Mouse (Mus musculus) granulocyte monocyte progenitor cell, adult 5-6 weeks (primary cell): Measurements from ENCODE around the gene Khsrp. TPM values are rescaled to one million over a fixed set of nuclear protein-coding genes. Genes with fewer than 3 reads are reported as not detected.
A peak's percentile ranks its signal among the peaks of the same experiment; 100 is the strongest.

Source experiments
- ATAC-seq: replicated peaks from 2 replicates; pipeline ENCODE4 v1.8.0; 2016; ENCODE audit warnings: mild to moderate bottlenecking, moderate TSS enrichment, inconsistent platforms; ENCODE audit not compliant: poor library complexity, severe bottlenecking
- total RNA-seq, 2 experiments: library from RNA; stranded (forward) in 1 of 2; stranded (reverse) in 1 of 2; fragments of 200-712, 200-1000 nt in 1 of 2; fragments of >200 nt in 1 of 2; fragmentation: Nextera tagmentation in 1 of 2; gene quantifications; 2 replicates each; pipeline ENCODE4 v1.2.3; 2014 to 2017

Khsrp gene
- total RNA-seq (2014; fragmentation: Nextera tagmentation) (96.6 and 149 TPM in 2 replicates), total RNA-seq (2017) (68.9 and 84.0 TPM in 2 replicates)

DNA sequence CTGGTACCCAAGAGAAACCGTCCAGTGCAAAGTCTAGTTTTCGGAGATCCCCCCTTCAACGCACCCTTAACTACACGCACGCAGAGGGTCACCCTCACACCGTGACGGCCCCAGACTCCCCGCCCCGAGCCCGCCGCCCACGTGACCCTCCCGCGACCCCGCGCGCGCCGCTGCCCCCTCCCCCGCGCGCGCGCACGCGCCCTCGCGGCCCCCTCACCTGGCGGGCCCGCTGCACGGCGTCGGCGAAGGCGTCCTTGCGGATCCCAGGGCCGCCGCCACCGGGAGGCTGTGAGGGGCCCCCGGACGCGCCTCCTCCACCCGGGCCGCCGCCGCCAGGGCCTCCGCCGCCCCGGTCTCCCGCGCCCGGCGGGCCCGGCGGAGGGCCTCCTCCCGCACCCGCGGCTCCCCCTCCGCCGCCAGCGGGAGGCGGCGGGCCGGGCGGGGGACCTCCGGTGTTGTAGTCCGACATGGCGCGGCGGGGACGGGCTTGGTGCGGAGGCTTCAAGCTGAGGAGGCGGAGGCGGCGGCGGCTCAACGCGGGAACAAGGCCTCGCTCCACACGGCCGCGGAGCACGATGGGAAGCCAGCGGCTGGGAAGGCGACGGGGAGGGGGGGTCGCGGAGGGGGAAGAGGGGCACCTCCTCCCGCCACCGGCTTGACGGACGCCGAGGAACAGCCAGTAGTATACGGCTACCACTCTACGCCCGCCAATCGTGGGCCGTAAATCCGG is at the start of gene Khsrp:
TSS of gene Khsrp (minus strand) at position 592 of the 730 bp plus-strand sequence.
- ATAC-seq: no peak

DNA sequence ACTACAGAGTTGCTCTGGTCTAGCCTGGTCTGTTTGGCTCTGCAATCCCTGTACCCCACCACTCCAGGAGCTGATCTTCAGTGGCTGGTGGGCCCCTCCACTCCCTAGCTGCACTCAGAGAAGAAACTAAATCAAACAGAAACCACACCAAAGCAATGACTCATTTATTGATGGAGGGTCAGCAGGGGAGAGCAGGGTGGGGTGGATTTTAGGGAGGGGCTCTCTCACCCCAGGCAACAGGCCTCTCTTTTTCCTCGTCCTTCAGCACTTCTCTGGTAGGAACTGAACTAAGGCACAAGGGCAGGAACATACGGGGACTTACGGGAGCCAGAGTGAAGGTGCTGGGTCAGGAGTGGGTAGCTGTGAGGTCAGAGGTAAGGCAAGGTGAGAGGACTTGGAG is 48.6 kb upstream of the Khsrp start:
- ATAC-seq: no peak

GRCm38 (mm10) chr17:57078336-57078735 is 47.0 kb upstream of the Khsrp start, which contains the start of gene Dennd1c:
TSS of gene Dennd1c (minus strand) at chr17:57078514.
- ATAC-seq: peak; percentile 94

- no peak for ATAC-seq
Measured at GRCm38 (mm10) chr17:57076916-57077315, 45.6 kb upstream of the Khsrp start.

DNA sequence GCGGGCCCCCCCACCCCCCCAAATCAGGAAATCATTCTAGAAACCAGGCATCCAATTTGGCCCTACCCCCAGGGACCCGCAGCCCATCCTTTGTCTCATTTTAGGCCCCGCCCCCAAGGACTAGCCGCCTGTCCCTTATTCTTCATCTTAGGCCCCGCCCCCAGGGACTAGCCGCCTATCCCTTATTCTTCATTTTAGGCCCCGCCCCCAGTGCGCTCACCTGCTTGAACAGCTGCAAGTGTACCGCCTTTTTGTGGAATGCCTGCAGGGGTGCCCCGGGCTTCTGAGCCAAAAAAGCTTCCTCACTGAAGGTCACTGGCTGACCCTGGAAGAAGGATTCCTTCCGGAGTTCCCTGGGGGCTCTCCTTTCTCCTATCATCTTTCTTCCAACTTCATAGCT is 39.4 kb upstream of the Khsrp start:
- no peak for ATAC-seq

DNA sequence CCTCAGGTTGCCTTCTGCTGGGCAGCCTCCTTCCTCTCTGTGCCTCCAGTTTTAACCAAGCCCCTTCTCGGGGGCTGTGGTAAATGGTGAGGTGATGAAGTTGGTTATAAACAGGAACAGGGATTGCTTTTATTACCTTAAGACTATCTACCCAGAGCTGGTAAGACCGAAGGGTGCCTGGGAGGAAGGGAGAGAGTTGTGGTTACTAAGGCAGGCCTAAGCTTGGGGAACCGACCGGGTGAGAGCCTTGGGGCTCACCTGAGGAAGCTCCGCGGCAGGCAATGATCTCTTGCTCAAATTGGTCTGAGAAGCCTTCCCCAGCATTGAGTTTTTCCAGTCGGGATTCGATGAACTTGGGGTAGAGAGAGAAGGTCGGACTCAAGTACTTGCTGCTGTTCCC is 39.0 kb upstream of the Khsrp start:
- no peak for ATAC-seq

- no peak for ATAC-seq
Measured at GRCm38 (mm10) chr17:57066908-57067307, 35.6 kb upstream of the Khsrp start.

- no peak for ATAC-seq
Measured at GRCm38 (mm10) chr17:57063031-57063430, 31.7 kb upstream of the Khsrp start.

- ATAC-seq: no peak
Measured at GRCm38 (mm10) chr17:57062548-57062947, 31.2 kb upstream of the Khsrp start.

- no peak for ATAC-seq
Measured at GRCm38 (mm10) chr17:57062011-57062521, 30.7 kb upstream of the Khsrp start.

GRCm38 (mm10) chr17:57061069-57061468 is 29.7 kb upstream of the Khsrp start:
- ATAC-seq: no peak

DNA sequence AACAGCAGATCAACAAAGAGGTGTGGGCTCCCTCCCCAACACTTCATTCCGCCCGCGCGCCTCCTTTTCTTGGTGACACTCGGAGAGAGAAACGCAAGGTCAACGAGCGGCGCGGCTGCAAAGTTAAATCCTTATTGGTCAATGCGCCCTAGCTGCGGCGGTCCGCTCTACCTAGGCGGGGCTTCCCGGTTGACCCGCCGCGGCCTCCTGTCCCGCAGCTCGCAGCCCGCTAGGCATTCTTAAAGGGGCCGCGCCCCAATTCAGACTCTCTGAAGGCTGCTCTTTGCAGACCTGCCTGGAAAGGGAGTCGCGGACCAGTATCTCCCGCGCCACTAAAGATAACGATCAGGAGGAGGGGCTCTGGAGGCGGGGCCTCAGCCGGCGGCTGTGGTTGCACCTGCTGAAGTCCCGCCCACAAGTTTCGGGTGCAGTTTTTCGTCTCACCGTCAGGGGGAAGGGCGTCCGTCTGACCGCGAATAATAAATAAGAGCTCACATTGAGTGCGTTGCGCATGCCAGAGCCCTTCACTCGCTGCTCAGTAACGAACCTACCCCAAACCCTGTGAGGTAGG is 29.0 kb upstream of the Khsrp start:
- ATAC-seq: peak; percentile 77

DNA sequence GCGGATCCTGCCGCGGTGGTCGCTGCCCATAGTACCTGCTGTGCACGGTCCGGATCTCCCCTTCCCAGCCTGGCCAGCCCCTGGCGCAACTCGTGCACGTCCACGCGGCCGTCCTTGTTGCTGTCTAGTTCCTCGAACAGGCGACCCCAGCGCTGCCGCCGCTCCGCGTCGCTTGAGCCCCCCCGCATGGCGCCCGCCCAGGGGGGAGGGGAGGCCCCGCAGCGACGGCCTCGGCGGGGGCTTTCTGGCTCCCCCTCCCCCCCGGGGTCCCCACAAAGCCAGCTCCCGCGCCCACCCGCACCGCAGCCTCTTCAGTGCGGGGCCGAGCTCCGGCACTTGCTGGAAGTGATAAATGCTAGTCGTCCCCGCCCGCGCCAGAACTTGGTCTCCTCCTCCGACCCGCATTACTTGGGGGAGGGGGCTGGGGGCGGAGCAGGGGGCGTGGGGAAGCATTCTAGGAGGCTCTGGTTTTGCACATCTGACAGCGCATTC is 28.2 kb upstream of the Khsrp start, which contains the start of gene Slc25a23:
TSS of gene Slc25a23 (minus strand) at position 378 of the 492 bp plus-strand sequence.
- ATAC-seq: peak; percentile 13; the same call in 1 of the 2 replicates

- ATAC-seq: no peak
Measured at GRCm38 (mm10) chr17:57058891-57059485, 27.7 kb upstream of the Khsrp start, which contains the start of gene Crb3. TSS of gene Crb3 (plus strand) at chr17:57059105.

- ATAC-seq: no peak
Measured at GRCm38 (mm10) chr17:57056246-57056645, 24.9 kb upstream of the Khsrp start.

DNA sequence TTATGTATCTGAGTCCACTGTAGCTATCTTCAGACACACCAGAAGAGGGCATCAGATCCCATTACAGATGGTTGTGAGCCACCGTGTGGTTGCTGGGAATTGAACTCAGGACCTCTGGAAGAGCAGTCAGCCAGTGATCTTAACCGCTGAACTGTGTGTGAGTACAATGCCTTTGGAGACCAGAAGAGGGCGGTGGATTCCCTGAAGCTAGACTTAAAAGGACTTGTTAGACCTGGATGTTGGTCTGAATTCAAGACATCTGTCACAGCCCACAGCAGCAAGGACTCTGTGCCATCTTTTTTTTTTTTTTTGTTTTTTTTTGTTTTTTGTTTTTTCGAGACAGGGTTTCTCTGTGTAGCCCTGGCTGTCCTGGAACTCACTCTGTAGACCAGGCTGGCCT is 20.4 kb upstream of the Khsrp start:
- ATAC-seq: peak; percentile 63

DNA sequence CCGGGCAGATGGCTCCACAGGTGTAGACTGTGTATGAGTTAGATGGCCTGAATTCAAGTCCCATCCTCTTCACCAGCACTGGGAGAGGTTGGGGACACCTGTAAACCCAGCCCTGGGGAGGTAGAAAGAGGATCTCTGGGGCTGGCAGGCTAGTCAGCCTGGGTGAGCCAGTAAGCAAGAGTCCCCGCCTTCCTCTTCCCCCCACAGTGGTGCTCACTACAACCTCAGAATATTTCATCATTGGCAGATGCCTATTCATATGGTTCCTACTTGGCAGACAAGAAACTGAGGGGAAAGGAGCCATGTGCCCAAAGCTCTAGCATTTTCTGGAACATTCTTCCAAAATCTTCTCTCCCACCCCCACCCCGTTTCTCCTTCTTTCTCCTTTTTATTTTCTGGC is 17.5 kb upstream of the Khsrp start:
- ATAC-seq: peak; percentile 82

DNA sequence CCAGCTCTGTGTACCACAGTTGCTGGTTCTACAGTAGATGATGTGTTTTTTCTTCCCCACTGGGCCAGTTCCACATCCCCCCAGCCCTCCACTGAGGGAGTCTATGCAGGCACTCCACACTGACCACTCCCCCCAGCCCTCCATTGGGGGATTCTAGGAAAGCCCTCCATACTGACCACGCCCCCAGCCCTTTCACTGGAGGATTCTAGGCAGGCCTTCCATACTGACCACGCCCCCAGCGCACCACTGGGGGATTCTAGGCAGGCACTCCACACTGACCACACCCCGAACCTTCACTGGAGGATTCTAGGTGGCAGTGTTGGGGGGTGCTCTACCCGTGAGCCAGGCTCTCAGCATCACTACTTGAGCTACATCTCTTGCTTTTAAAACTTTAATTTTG is 16.1 kb upstream of the Khsrp start:
- peak; percentile 42 for ATAC-seq

DNA sequence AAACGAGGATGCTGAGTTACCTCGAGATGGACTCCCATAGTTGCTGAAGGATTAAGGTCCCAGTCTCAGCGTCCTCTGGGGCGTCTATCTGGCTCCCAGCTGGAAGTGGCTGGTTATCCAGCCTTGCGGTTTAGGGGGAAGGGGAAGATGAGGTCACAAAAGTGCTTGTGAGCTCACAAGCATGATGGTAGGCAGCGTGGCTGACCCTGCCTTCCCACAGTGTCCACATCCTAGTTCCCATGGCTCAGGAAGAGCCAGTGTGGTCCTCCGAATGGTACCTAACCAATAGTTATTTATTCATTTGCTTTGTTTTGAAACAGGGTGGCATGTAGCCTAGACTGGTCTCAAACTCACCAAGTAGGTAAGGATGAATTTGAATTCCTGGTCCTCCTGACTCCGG is 10.2 kb upstream of the Khsrp start, which contains the start of gene Slc25a41:
TSS of gene Slc25a41 (minus strand) at position 101 of the 400 bp plus-strand sequence.
- ATAC-seq: no peak

DNA sequence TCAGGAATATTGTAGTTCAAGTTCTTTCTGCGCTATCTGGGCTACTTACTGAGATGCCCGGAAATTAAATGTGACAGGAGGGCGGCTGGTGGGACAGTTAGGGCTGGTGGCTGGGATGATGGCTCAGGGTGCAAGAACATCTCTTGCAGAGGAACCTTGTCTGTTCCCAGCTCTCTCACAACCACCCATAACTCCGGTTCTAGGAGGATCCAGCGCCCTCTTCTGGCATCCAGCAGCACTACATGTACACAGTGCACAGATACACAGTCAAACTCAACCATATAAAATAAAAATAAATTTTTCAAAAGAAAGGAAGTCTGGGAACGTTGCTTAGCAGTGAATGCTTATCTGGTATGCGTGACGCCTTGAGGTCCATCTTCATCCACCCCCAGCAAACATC is 7.7 kb upstream of the Khsrp start:
- peak; percentile 38; the same call in 1 of the 2 replicates for ATAC-seq

DNA sequence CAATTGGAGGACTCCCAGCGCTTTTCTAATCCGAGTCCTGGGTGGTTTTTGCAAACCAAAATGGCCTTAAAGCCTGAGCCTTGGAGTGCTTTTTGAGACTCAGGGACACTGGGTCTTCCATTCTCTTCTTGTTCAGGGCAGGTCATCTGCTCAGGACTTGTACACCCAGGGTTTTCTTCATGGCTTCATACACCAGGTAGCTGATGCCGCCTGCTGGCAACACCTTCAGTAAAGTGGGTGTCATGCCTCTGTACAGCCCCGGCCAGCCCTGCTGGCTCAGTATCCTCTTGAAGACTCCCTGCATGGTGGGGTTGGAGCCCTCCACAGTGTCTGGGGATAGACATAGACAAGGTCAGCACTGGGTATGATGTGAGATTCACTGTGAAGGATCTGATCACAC is 1.5 kb upstream of the Khsrp start:
- ATAC-seq: no peak
